Mouse (Mus musculus): ENCODE measurements around the gene Slc29a1.

Gene Slc29a1

GRCm38 (mm10) chr17:45550253-45550652 is 49.2 kb downstream of the Slc29a1 start:
- DNase-seq (ENCODE audit: low spot score) = no peak

- peak; percentile 78 for DNase-seq (ENCODE audit: low spot score)
Observed at GRCm38 (mm10) chr17:45549617-45550181, 49.7 kb downstream of the Slc29a1 start, which contains the start of gene Tmem151b. Tmem151b (minus strand) TSS chr17:45549677.

DNA sequence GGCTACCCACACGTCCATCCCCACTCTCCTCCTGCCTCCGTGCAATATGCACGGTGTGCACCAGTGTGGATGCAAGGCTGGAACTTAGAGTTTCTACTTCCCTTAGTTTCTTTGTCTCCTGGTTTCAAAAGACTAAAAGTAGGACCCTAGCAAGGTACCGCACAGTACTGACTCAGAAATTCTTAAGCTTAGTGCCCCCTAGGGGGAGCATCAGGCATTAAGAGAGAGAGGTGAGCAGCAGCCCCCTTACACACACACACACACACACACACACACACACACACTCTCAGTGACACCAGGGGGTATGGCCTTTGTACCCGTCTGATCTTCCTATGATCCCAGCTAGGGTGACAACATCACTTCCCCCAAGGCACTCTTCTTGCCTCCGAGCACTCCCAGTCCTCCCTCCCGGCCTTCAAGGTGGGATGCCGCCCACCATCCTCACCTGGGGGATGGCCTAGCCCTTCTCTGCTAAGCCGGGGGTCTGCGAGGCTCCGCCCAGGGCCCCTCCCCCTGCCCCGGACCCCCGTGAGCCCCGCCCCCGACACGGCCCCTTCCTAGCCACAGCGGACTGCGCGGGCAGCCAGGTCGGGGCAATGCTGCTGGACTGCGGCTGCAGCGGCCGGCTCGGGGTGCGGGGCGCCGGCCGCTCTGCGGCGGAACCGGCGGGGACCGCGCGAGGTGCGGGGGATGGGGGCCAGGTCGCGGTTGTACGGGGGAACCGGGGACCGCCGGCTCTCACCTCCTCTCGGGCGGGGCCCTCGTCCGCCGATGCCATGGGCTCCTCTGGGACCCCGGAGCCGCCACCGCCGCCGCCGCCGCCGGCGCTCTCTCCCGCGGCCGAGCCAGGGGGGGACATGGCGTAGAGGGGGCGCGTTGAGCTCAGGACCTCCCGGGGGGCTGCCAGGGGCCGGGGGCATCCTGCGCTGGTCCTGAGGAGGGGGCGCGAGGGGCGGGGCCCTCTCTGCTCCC is 50.6 kb downstream of the Slc29a1 start:
- peak; percentile 80 for DNase-seq (ENCODE audit: low spot score)

- no peak for DNase-seq (ENCODE audit: low spot score)
Observed at GRCm38 (mm10) chr17:45547461-45548190, 51.8 kb downstream of the Slc29a1 start.

DNA sequence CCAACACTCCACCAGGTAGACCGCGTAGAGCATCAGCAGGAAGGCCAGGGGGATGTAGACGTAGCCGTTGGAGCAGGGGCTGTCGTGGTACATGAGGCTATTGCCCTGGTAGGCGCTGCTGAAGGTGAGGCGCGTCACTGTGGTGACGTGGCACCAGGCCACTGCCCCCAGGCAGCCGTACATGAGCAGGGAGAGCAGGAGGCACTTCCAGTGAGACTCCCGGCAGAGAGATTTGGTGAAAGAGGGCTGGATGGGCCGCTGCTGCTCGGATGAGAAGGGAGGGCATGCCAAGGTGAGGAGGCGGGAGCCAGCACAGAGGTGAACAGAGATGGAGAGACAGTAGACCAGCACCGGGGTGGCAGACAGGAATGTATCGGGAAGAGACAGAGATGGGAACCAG is 52.5 kb downstream of the Slc29a1 start:
- no peak for DNase-seq (ENCODE audit: low spot score)

- DNase-seq (ENCODE audit: low spot score) = peak; percentile 34
Observed at GRCm38 (mm10) chr17:45545278-45545961, 54.0 kb downstream of the Slc29a1 start.

GRCm38 (mm10) chr17:45544873-45545277 is 54.5 kb downstream of the Slc29a1 start:
- DNase-seq (ENCODE audit: low spot score) = peak; percentile 44

DNA sequence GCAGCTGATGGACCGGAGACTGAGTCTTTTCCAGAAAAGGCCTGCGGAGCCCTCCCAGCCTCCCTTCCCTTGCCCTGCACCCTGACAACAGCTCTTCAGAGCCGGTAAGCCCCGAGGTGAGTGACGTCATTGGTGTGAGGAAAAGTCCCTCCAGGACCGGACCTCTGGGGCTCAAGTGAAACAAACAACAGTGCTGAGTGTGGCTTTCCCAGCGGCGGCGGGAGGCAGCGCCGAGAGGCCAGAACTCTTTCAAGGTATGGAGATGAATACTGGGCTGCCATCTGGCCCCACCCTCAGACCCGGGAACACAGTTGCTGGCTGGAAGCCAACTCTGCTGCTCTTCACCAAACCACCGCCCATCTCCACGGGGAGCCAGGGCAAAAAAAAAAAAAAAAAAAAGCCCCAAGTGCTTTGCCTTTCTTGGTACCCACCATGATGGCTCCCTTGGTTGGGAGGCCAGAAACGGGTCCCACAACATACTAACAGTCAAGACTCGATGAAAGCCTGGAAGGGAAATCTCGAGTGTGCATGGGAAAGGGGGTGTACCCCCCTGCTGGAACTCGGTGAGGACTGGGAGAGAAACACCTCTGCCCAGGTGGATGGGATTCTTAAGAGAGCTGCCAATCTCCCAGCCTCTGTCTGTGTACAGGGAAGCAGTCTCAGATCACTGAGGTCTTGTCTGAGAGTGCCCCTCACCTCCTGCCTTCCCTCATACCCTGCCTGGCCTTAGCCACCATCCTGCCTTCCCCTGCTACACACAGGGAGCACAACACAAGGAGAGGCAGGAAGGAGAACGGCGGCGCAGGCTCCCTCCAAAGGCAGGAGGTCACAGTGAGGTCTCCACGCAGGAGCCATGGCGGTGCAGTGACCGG is 55.2 kb downstream of the Slc29a1 start:
- peak; percentile 35 for DNase-seq (ENCODE audit: low spot score)

DNA sequence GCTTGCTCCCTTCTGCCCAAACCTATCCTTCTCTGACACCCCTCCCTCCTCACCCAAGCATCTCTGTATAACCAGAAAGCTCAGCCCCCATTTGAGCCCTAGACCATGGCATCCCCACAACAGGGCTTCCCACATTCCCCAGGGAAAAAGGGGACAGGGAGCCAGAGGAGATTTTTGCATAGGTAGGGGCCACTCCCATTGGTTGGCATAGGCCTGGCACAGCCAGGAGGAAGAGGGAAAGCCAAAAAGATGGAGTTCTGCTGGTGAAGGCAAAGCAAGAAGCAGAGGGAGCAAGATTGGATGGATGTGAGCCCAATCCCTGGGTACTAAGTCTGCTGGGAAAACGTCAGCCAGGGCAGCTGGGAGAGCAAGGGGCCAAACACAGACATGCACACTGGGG is 56.3 kb downstream of the Slc29a1 start:
- DNase-seq (ENCODE audit: low spot score) = no peak

DNA sequence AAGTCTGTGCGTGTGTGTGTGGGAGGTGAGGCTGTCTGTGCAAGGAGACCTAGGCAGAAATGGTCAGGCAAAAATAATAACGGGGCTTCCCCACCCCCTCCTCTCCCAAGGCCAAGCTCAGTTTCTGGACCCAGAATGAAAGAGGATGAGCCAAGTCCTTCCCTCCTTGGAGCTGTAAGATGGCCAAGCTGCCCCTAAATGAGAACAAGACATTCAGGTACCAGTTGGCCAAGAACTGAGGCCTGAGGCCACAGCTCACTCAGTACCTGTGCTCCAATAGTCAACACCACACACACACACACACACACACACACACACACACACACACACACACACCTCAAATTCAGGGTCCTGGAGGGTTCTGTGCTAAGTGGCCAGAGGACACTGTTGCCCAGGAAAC is 56.7 kb downstream of the Slc29a1 start:
- DNase-seq (ENCODE audit: low spot score) = no peak

DNA sequence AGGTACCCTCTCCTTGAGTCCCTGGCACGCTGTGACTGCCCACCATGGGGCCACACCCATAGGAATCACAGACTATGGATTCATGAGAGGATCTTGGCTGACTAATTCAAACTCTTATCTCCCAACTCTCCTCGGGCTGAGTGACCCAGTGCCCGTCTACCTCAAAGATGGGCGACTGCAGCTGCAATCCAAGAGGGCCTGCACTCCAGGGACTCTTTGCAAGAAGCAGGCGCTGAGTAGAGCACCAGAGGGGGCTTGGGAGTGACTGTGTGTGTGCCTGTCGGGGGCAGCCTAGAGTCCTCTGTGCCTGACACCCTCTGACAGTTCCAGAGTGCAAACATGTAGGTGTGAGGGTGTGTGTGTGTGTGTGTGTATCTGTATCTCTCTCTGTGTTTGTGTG is 57.3 kb downstream of the Slc29a1 start:
- no peak for DNase-seq (ENCODE audit: low spot score)

- no peak for DNase-seq (ENCODE audit: low spot score)
Observed at GRCm38 (mm10) chr17:45539664-45540063, 59.7 kb downstream of the Slc29a1 start.

- DNase-seq (ENCODE audit: low spot score) = no peak
Observed at GRCm38 (mm10) chr17:45538394-45538793, 61.0 kb downstream of the Slc29a1 start.

- peak; percentile 61 for DNase-seq (ENCODE audit: low spot score)
Observed at GRCm38 (mm10) chr17:45536264-45536663, 63.1 kb downstream of the Slc29a1 start.

Measured in embryo, embryonic 10.5 days (tissue).